Mouse (Mus musculus) intestine, embryonic 15.5 days (tissue): ENCODE measurements around the gene Atp8a2. TPM values are rescaled to one million over a fixed set of nuclear protein-coding genes. Genes with fewer than 3 reads are reported as not detected.

ENCODE experiments used
- ATAC-seq: fragments of 200-750 bp; cut with Nextera tagmentation; 2 replicates; pipeline ENCODE4 v1.8.0; 2017; ENCODE audit warnings: moderate TSS enrichment, moderate library complexity
- H3K27ac ChIP-seq: fragments of 300-500 bp; sonication (generic); 2 replicates; pipeline ENCODE4 v1.5.1; 2015; ENCODE audit warnings: mild to moderate bottlenecking, inconsistent platforms
- H3K27me3 ChIP-seq: fragments of 300-500 bp; sonication (generic); replicated peaks from 2 replicates; pipeline ENCODE4 v1.6.1; 2015; ENCODE audit warnings: inconsistent platforms
- H3K36me3 ChIP-seq: fragments of 300-500 bp; sonication (generic); 2 replicates; pipeline ENCODE4 v1.6.1; 2015; ENCODE audit warnings: inconsistent platforms
- H3K4me1 ChIP-seq: fragments of 300-500 bp; sonication (generic); replicated peaks from 2 replicates; pipeline ENCODE4 v1.6.1; 2015; ENCODE audit warnings: inconsistent platforms
- H3K4me2 ChIP-seq: fragments of 300-500 bp; sonication (generic); replicated peaks from 2 replicates; pipeline ENCODE4 v1.6.1; 2015; ENCODE audit warnings: mild to moderate bottlenecking, inconsistent platforms
- H3K4me3 ChIP-seq: fragments of 300-500 bp; sonication (generic); replicated peaks from 2 replicates; pipeline ENCODE4 v1.5.1; 2015; ENCODE audit warnings: inconsistent platforms
- H3K9ac ChIP-seq: fragments of 300-500 bp; sonication (generic); 2 replicates; pipeline ENCODE4 v1.6.1; 2015; ENCODE audit warnings: inconsistent platforms
- H3K9me3 ChIP-seq: fragments of 300-500 bp; sonication (generic); 2 replicates; pipeline ENCODE4 v1.6.1; 2016; ENCODE audit warnings: inconsistent platforms
- WGBS: fragments of 180-500 bp; shearing (Covaris S2); methylation state at CpG from one replicate; pipeline ENCODE4 v1.1.7; 2015; 5-methylcytosine and 5-hydroxymethylcytosine counted together
- microRNA counts: library from miRNA; unstranded; fragments of <30 nt; microRNA quantifications from one replicate; lab custom pipeline; 2016
- polyA plus RNA-seq: library from polyadenylated mRNA; unstranded; fragments of >200 nt; fragmentation: Nextera tagmentation; extraction: Ambion mirVana; gene quantifications from 2 replicates; pipeline ENCODE4 v1.2.1, GENCODE M21; 2015

Atp8a2 gene
- polyA plus RNA-seq, 1 experiment from 2014 or later: 7.0 TPM

GRCm38 (mm10) chr14:59605671-59606353 is 591.2 kb downstream of the Atp8a2 start:
- 26% methylated on average over 5 of the region's 5 CpGs for WGBS
- H3K4me1 ChIP-seq: no peaks in the 10 kb centered on the region
- H3K4me2 ChIP-seq: no peak overlapping the region
- H3K4me3 ChIP-seq: no peak overlapping the region
- no peaks in the 10 kb centered on the region for H3K36me3 ChIP-seq
- no peak; the same call in 1 of the 2 replicates for ATAC-seq
- no peak overlapping the region for H3K9ac ChIP-seq
- no peak overlapping the region for H3K27ac ChIP-seq
- H3K27me3 ChIP-seq: no peaks in the 10 kb centered on the region
- no peaks in the 10 kb centered on the region for H3K9me3 ChIP-seq

GRCm38 (mm10) chr14:59604002-59604645 is 592.9 kb downstream of the Atp8a2 start:
- 67% methylated on average over 5 of the region's 5 CpGs for WGBS
- no peaks in the 10 kb centered on the region for H3K9me3 ChIP-seq
- H3K4me3 ChIP-seq: no peak overlapping the region
- no peak for ATAC-seq
- H3K9ac ChIP-seq: no peak overlapping the region
- no peaks in the 10 kb centered on the region for H3K36me3 ChIP-seq
- no peaks in the 10 kb centered on the region for H3K4me1 ChIP-seq
- H3K27me3 ChIP-seq: no peaks in the 10 kb centered on the region
- no peak overlapping the region for H3K27ac ChIP-seq
- no peak overlapping the region for H3K4me2 ChIP-seq

- H3K27ac ChIP-seq: peak overlapping the region; percentile 72
- no peaks in the 10 kb centered on the region for H3K27me3 ChIP-seq
- no peaks in the 10 kb centered on the region for H3K36me3 ChIP-seq
- WGBS: 1% methylated on average over 8 of the region's 8 CpGs
- peak; percentile 18 for ATAC-seq
- H3K4me2 ChIP-seq: peak overlapping the region; percentile 59
- H3K9ac ChIP-seq: peak overlapping the region; percentile 53
- H3K9me3 ChIP-seq: no peaks in the 10 kb centered on the region
- H3K4me3 ChIP-seq: peak overlapping the region; percentile 85
- peaks cover 6% of the 10 kb centered on the region; the same call in 1 of the 2 replicates for H3K4me1 ChIP-seq
Observed at GRCm38 (mm10) chr14:59598260-59598627, 598.7 kb downstream of the Atp8a2 start.

- Histone ChIP-seq H3K9ac (peak within 1 kb of the TSS; percentile 76), H3K9me3 (no peaks in the 10 kb centered on the region), H3K4me2 (peak within 1 kb of the TSS; percentile 62), H3K4me3 (peak within 1 kb of the TSS; percentile 85), H3K27ac (peak within 1 kb of the TSS; percentile 72), H3K27me3 (no peaks in the 10 kb centered on the region), H3K36me3 (no peaks in the 10 kb centered on the region), H3K4me1 (peaks cover 6% of the 10 kb centered on the region; the same call in 1 of the 2 replicates)
- WGBS: under 1% methylated on average over 47 of the region's 48 CpGs
- ATAC-seq: peak; percentile 92
Observed at GRCm38 (mm10) chr14:59597398-59598259, 599.4 kb downstream of the Atp8a2 start, which contains the start of gene Cdadc1. Gene Cdadc1 (minus strand): TSS chr14:59597959.

- H3K4me2 ChIP-seq: no peak overlapping the region
- no peaks in the 10 kb centered on the region for H3K9me3 ChIP-seq
- H3K9ac ChIP-seq: no peak overlapping the region
- H3K36me3 ChIP-seq: no peaks in the 10 kb centered on the region
- no peaks in the 10 kb centered on the region for H3K27me3 ChIP-seq
- H3K4me1 ChIP-seq: peaks cover 6% of the 10 kb centered on the region; the same call in 1 of the 2 replicates
- ATAC-seq: no peak
- WGBS: 93% methylated on average over 3 of the region's 3 CpGs
- no peak overlapping the region for H3K27ac ChIP-seq
- H3K4me3 ChIP-seq: no peak overlapping the region
Observed at GRCm38 (mm10) chr14:59594988-59595387, 602.0 kb downstream of the Atp8a2 start.

- Histone ChIP-seq H3K4me2 (no peak overlapping the region), H3K27me3 (no peaks in the 10 kb centered on the region), H3K4me1 (peaks cover 6% of the 10 kb centered on the region; the same call in 1 of the 2 replicates), H3K9ac (no peak overlapping the region), H3K36me3 (peaks cover 7% of the 10 kb centered on the region), H3K4me3 (no peak overlapping the region), H3K27ac (no peak overlapping the region), H3K9me3 (no peaks in the 10 kb centered on the region)
- WGBS: 96% methylated on average over 3 of the region's 3 CpGs
- ATAC-seq: no peak
Observed at GRCm38 (mm10) chr14:59592593-59592992, 604.4 kb downstream of the Atp8a2 start.

- H3K4me1 ChIP-seq: peaks cover 4% of the 10 kb centered on the region; the same call in 1 of the 2 replicates
- H3K27ac ChIP-seq: no peak overlapping the region
- H3K9ac ChIP-seq: no peak overlapping the region
- WGBS: 81% methylated on average over 8 of the region's 8 CpGs
- peaks cover 7% of the 10 kb centered on the region for H3K36me3 ChIP-seq
- H3K4me3 ChIP-seq: no peak overlapping the region
- no peaks in the 10 kb centered on the region for H3K9me3 ChIP-seq
- H3K4me2 ChIP-seq: no peak overlapping the region
- no peaks in the 10 kb centered on the region for H3K27me3 ChIP-seq
- ATAC-seq: no peak
Observed at GRCm38 (mm10) chr14:59591901-59592300, 605.1 kb downstream of the Atp8a2 start.

- no peaks in the 10 kb centered on the region for H3K9me3 ChIP-seq
- no peak overlapping the region for H3K4me3 ChIP-seq
- no peaks in the 10 kb centered on the region for H3K4me1 ChIP-seq
- no peak overlapping the region for H3K9ac ChIP-seq
- WGBS: 76% methylated on average over 1 of the region's 1 CpGs
- no peaks in the 10 kb centered on the region for H3K27me3 ChIP-seq
- no peak overlapping the region for H3K27ac ChIP-seq
- H3K36me3 ChIP-seq: peaks cover 15% of the 10 kb centered on the region
- H3K4me2 ChIP-seq: no peak overlapping the region
- no peak for ATAC-seq
Observed at GRCm38 (mm10) chr14:59590614-59591013, 606.4 kb downstream of the Atp8a2 start.

MicroRNAs encoded within 50 kb of the gene (microRNA counts, 519-probe panel; counts per million panel counts)
- 97.1 counts per million, percentile 29 among the panel's probes with 10 or more counts for microRNA mmu-miR-719 (lab: Ali Mortazavi, UCI)

Other genes starting within 250 kb of the Atp8a2 start
- 0.05 and 0.16 TPM in 2 replicates for gene Nupl1, start 54.3 kb upstream of the Atp8a2 start, polyA plus RNA-seq
- 42.2 and 47.8 TPM in 2 replicates for gene Gm49336, start 54.3 kb upstream of the Atp8a2 start, polyA plus RNA-seq
- gene Mtmr6, start 68.0 kb upstream of the Atp8a2 start, polyA plus RNA-seq: 26.3 and 27.8 TPM in 2 replicates
- 1.5 TPM in 2 replicates for gene Amer2, start 176.1 kb upstream of the Atp8a2 start, polyA plus RNA-seq